Mouse (Mus musculus) midbrain, embryonic 16.5 days (tissue): ENCODE measurements around the gene Msh5. TPM values are rescaled to one million over a fixed set of nuclear protein-coding genes. Genes with fewer than 3 reads are reported as not detected.

ENCODE experiments used
- ATAC-seq: fragments of 200-750 bp; cut with Nextera tagmentation; 2 replicates; pipeline ENCODE4 v1.8.0; 2017; ENCODE audit warnings: moderate TSS enrichment
- H3K27ac ChIP-seq: fragments of 300-500 bp; sonication (generic); 2 replicates; pipeline ENCODE4 v1.5.1; 2014; ENCODE audit warnings: mild to moderate bottlenecking, low read length, mixed read lengths
- H3K27me3 ChIP-seq: fragments of 300-500 bp; sonication (generic); 2 replicates; pipeline ENCODE4 v1.6.1; 2014; ENCODE audit warnings: low read depth, low read length, mixed read lengths; ENCODE audit not compliant: control insufficient read depth, insufficient read depth
- H3K36me3 ChIP-seq: fragments of 300-500 bp; sonication (generic); 2 replicates; pipeline ENCODE4 v1.6.1; 2014; ENCODE audit warnings: mild to moderate bottlenecking, low read length, moderate library complexity, mixed read lengths; ENCODE audit not compliant: control insufficient read depth, insufficient read depth
- H3K4me1 ChIP-seq: fragments of 300-500 bp; sonication (generic); 2 replicates; pipeline ENCODE4 v1.6.1; 2014; ENCODE audit warnings: mild to moderate bottlenecking, low read length, mixed read lengths; ENCODE audit not compliant: control insufficient read depth, insufficient read depth
- H3K4me2 ChIP-seq: fragments of 300-500 bp; sonication (generic); 2 replicates; pipeline ENCODE4 v1.6.1; 2014; ENCODE audit warnings: mild to moderate bottlenecking, low read length, mixed read lengths
- H3K4me3 ChIP-seq: fragments of 300-500 bp; sonication (generic); 2 replicates; pipeline ENCODE4 v1.5.1; 2014; ENCODE audit warnings: low read depth, mild to moderate bottlenecking, low read length, moderate library complexity, mixed read lengths
- H3K9ac ChIP-seq: fragments of 300-500 bp; sonication (generic); 2 replicates; pipeline ENCODE4 v1.6.1; 2014; ENCODE audit warnings: low read depth, low read length, mixed read lengths
- H3K9me3 ChIP-seq: fragments of 300-500 bp; sonication (generic); replicated peaks from 2 replicates; pipeline ENCODE4 v1.6.1; 2014; ENCODE audit warnings: mild to moderate bottlenecking, low read length, mixed read lengths; ENCODE audit not compliant: control insufficient read depth, poor library complexity, severe bottlenecking
- WGBS: fragments of 180-500 bp; shearing (Covaris S2); extraction: QIAGEN DNeasy Blood & Tissue Kit; methylation state at CpG from one replicate; pipeline ENCODE4 v1.1.7; 2014; 5-methylcytosine and 5-hydroxymethylcytosine counted together
- polyA plus RNA-seq: library from polyadenylated mRNA; unstranded; fragments of >200 nt; fragmentation: Nextera tagmentation; extraction: Ambion mirVana; gene quantifications from 2 replicates; pipeline ENCODE4 v1.2.1, GENCODE M21; 2015

Gene Msh5
- polyA plus RNA-seq, 1 experiment from 2014 or later = 1.9 TPM

GRCm38 (mm10) chr17:34979631-34980030 is 66.9 kb downstream of the Msh5 start:
- Histone ChIP-seq H3K4me3 (no peak overlapping the region), H3K27me3 (no peaks in the 10 kb centered on the region), H3K27ac (no peak overlapping the region), H3K4me2 (no peak overlapping the region), H3K9ac (0 out of 2 replicates have a peak overlapping the region, but pooled peaks have one; percentile 21), H3K4me1 (peaks cover 20% of the 10 kb centered on the region), H3K9me3 (no peaks in the 10 kb centered on the region), H3K36me3 (no peaks in the 10 kb centered on the region)
- no peak for ATAC-seq
- 93% methylated on average over 4 of the region's 4 CpGs for WGBS

Other genes with a start within 250 kb of the Msh5 start
- not detected in 2 replicates for gene Cyp21a1, start 242.2 kb downstream of the Msh5 start, polyA plus RNA-seq
- gene Stk19, start 209.8 kb downstream of the Msh5 start, polyA plus RNA-seq = 40.6 and 43.2 TPM in 2 replicates
- gene Dxo, start 209.7 kb downstream of the Msh5 start, polyA plus RNA-seq = 73.1 and 73.2 TPM in 2 replicates
- 62.1 and 62.4 TPM in 2 replicates for gene Skiv2l, start 196.5 kb downstream of the Msh5 start, polyA plus RNA-seq
- 79.8 and 86.5 TPM in 2 replicates for gene Nelfe, start 196.4 kb downstream of the Msh5 start, polyA plus RNA-seq
- gene Cfb, start 184.2 kb downstream of the Msh5 start, polyA plus RNA-seq = 0.51 and 1.4 TPM in 2 replicates
- 12.4 and 13.1 TPM in 2 replicates for gene Zbtb12, start 167.3 kb downstream of the Msh5 start, polyA plus RNA-seq
- 0.16 TPM in 1 of 2 replicates, not detected in the other for gene Gm20547, start 164.7 kb downstream of the Msh5 start, polyA plus RNA-seq
- gene C2, start 148.5 kb downstream of the Msh5 start, polyA plus RNA-seq = 1.6 and 2.4 TPM in 2 replicates
- gene Ehmt2, start 148.3 kb downstream of the Msh5 start, polyA plus RNA-seq = 99.8 and 102 TPM in 2 replicates
- 0.09 TPM in 1 of 2 replicates, not detected in the other for gene Slc44a4, start 132.3 kb downstream of the Msh5 start, polyA plus RNA-seq
- gene Neu1, start 115.5 kb downstream of the Msh5 start, polyA plus RNA-seq = 38.6 and 42.3 TPM in 2 replicates
- gene Hspa1b, start 87.5 kb downstream of the Msh5 start, polyA plus RNA-seq = 0.24 TPM in 1 of 2 replicates, not detected in the other
- gene Gm20481, start 76.8 kb downstream of the Msh5 start, polyA plus RNA-seq = not detected in 2 replicates
- gene Hspa1a, start 74.6 kb downstream of the Msh5 start, polyA plus RNA-seq = 13.4 and 19.3 TPM in 2 replicates
- gene Hspa1l, start 74.0 kb downstream of the Msh5 start, polyA plus RNA-seq = 2.0 and 2.4 TPM in 2 replicates
- 97.2 and 107 TPM in 2 replicates for gene Lsm2, start 64.9 kb downstream of the Msh5 start, polyA plus RNA-seq
- gene Vars, start 45.8 kb downstream of the Msh5 start, polyA plus RNA-seq = 54.8 and 56.5 TPM in 2 replicates
- gene Vwa7, start 30.2 kb downstream of the Msh5 start, polyA plus RNA-seq = 0.16 and 0.26 TPM in 2 replicates
- gene Sapcd1, start 18.7 kb downstream of the Msh5 start, polyA plus RNA-seq = 0.71 and 1.1 TPM in 2 replicates
- 51.2 and 54.7 TPM in 2 replicates for gene Clic1, start 3.2 kb upstream of the Msh5 start, polyA plus RNA-seq
- gene Ddah2, start 12.3 kb upstream of the Msh5 start, polyA plus RNA-seq = 312 and 341 TPM in 2 replicates
- 0.30 TPM in 1 of 2 replicates, not detected in the other for gene Ly6g6c, start 18.6 kb upstream of the Msh5 start, polyA plus RNA-seq
- gene Mpig6b, start 19.4 kb upstream of the Msh5 start, polyA plus RNA-seq = 0.12 and 0.15 TPM in 2 replicates
- gene Ly6g6e, start 30.2 kb upstream of the Msh5 start, polyA plus RNA-seq = 0.26 and 0.31 TPM in 2 replicates
- 0.57 and 1.5 TPM in 2 replicates for gene Ly6g6d, start 31.3 kb upstream of the Msh5 start, polyA plus RNA-seq
- gene Ly6g6f, start 38.9 kb upstream of the Msh5 start, polyA plus RNA-seq = not detected in 2 replicates
- 105 and 107 TPM in 2 replicates for gene Abhd16a, start 42.5 kb upstream of the Msh5 start, polyA plus RNA-seq
- not detected in 2 replicates for gene Ly6g5c, start 61.5 kb upstream of the Msh5 start, polyA plus RNA-seq
- gene Ly6g5b, start 68.7 kb upstream of the Msh5 start, polyA plus RNA-seq = 1.5 TPM in 2 replicates
- 24.3 and 26.4 TPM in 2 replicates for gene Gpank1, start 74.7 kb upstream of the Msh5 start, polyA plus RNA-seq
- 315 and 331 TPM in 2 replicates for gene Csnk2b, start 75.3 kb upstream of the Msh5 start, polyA plus RNA-seq
- 7.8 and 8.7 TPM in 2 replicates for gene D17H6S53E, start 79.6 kb upstream of the Msh5 start, polyA plus RNA-seq
- gene Apom, start 85.3 kb upstream of the Msh5 start, polyA plus RNA-seq = 0.24 and 0.29 TPM in 2 replicates
- 70.5 and 75.7 TPM in 2 replicates for gene Bag6, start 88.4 kb upstream of the Msh5 start, polyA plus RNA-seq
- gene Prrc2a, start 118.2 kb upstream of the Msh5 start, polyA plus RNA-seq = 148 and 167 TPM in 2 replicates
- 6.2 and 6.9 TPM in 2 replicates for gene Aif1, start 129.3 kb upstream of the Msh5 start, polyA plus RNA-seq
- 4.7 and 5.9 TPM in 2 replicates for gene Lst1, start 141.7 kb upstream of the Msh5 start, polyA plus RNA-seq
- 0.48 and 0.62 TPM in 2 replicates for gene Ltb, start 147.7 kb upstream of the Msh5 start, polyA plus RNA-seq
- gene Tnf, start 155.3 kb upstream of the Msh5 start, polyA plus RNA-seq = not detected in 2 replicates
- gene Lta, start 158.6 kb upstream of the Msh5 start, polyA plus RNA-seq = 0.45 and 1.1 TPM in 2 replicates
- gene Gm16181, start 174.1 kb upstream of the Msh5 start, polyA plus RNA-seq = 0.38 and 0.57 TPM in 2 replicates
- gene Atp6v1g2, start 186.9 kb upstream of the Msh5 start, polyA plus RNA-seq = 111 and 139 TPM in 2 replicates
- gene Nfkbil1, start 189.0 kb upstream of the Msh5 start, polyA plus RNA-seq = 9.2 and 9.4 TPM in 2 replicates
- 339 and 357 TPM in 2 replicates for gene Ddx39b, start 195.0 kb upstream of the Msh5 start, polyA plus RNA-seq
- 82.5 and 109 TPM in 2 replicates for gene H2-D1, start 216.0 kb upstream of the Msh5 start, polyA plus RNA-seq